Mouse (Mus musculus) stomach, postnatal 0 days (tissue): ENCODE results near the gene Acbd6.

Source experiments
- CTCF ChIP-seq: IDR thresholded peaks from 2 replicates; pipeline ENCODE4 v1.5.1; 2016; ENCODE audit warnings: antibody characterized with exemption, low read depth, mild to moderate bottlenecking, moderate library complexity
- EP300 ChIP-seq: optimal IDR thresholded peaks from 2 replicates; pipeline ENCODE3; 2016; ENCODE audit warnings: antibody characterized with exemption

- no peak for TF ChIP-seq EP300
- TF ChIP-seq CTCF, result no peak
Observed at GRCm38 (mm10) chr1:155527027-155527786, 30.7 kb upstream of the Acbd6 start.
